ENCODE assay signal across 8 mouse cellular contexts in genomic region chr13:120313584-120313983, GRCm38 (mm10). TPM values are rescaled to one million over a fixed set of nuclear protein-coding genes. Genes with fewer than 3 reads are reported as not detected.
A peak's percentile ranks its signal among the peaks of the same experiment; 100 is the strongest.
DNase-seq lines count a peak whose midpoint lies in the region; ATAC-seq and TF ChIP-seq lines count a peak whose summit lies in the region.

No protein-coding gene starts in this region.

- DNase-seq in heart, adult 2 months: no peak
- no peak for DNase-seq in spleen, adult 2 months (ENCODE audit: low read depth in 1 of 2, low spot score in 2 of 2)
- no peak for DNase-seq in spleen, postnatal 4 days (ENCODE audit: low spot score in 2 of 2)
- peak; percentile 4 for DNase-seq in limb, embryonic 14.5 days (ENCODE audit: low spot score)
- no peak for DNase-seq in left cerebral cortex, adult 18-20 months (ENCODE audit: low spot score in 2 of 2)
- no peak for DNase-seq in left cerebral cortex, adult 11 months (ENCODE audit: low spot score)
- no peak for DNase-seq in gastrocnemius, postnatal 14 days

- no peaks in the 10 kb centered on the region for H3K36me3 ChIP-seq in heart, embryonic 13.5 days
- no peaks in the 10 kb centered on the region for H3K36me3 ChIP-seq in heart, adult 2 months (ENCODE audit: control insufficient read depth, insufficient read depth, low read length)
- H3K36me3 ChIP-seq in spleen, adult 2 months (ENCODE audit: control insufficient read depth, insufficient read depth, low read length): no peaks in the 10 kb centered on the region; the same call in 1 of the 2 replicates
- no peaks in the 10 kb centered on the region for H3K36me3 ChIP-seq in limb, embryonic 14.5 days (ENCODE audit: control insufficient read depth, insufficient read depth, low read length)

- WGBS in heart, embryonic 13.5 days: 31% methylated on average over 14 of the region's 14 CpGs
- WGBS in heart, adult 2 months: 44% methylated on average over 14 of the region's 14 CpGs
- WGBS in spleen, adult 2 months: 52% methylated on average over 14 of the region's 14 CpGs
- 42% methylated on average over 14 of the region's 14 CpGs for WGBS in limb, embryonic 14.5 days

- H3K27me3 ChIP-seq in heart, embryonic 13.5 days (replicated peaks): peaks cover 19% of the 10 kb centered on the region
- no peaks in the 10 kb centered on the region for H3K27me3 ChIP-seq in heart, adult 2 months (ENCODE audit: control insufficient read depth, insufficient read depth, low read length)
- no peaks in the 10 kb centered on the region for H3K27me3 ChIP-seq in spleen, adult 2 months (ENCODE audit: control insufficient read depth, insufficient read depth, low read length)
- no peaks in the 10 kb centered on the region for H3K27me3 ChIP-seq in limb, embryonic 14.5 days (ENCODE audit: control insufficient read depth, insufficient read depth, low read length)

- no peak overlapping the region for H3K27ac ChIP-seq in heart, embryonic 13.5 days (replicated peaks)
- no peak overlapping the region for H3K27ac ChIP-seq in heart, adult 2 months
- H3K27ac ChIP-seq in spleen, adult 2 months (ENCODE audit: insufficient read depth, low read length): no peak overlapping the region
- H3K27ac ChIP-seq in limb, embryonic 14.5 days (replicated peaks; ENCODE audit: low read depth, low read length): no peak overlapping the region

- intact Hi-C loops in heart, adult 2 months (cut with DNase I): no loop called here
- intact Hi-C loops in gastrocnemius, postnatal 14 days (cut with DNase I; ENCODE audit: low total_unique reads): no loop called here

- no peak overlapping the region for H3K9ac ChIP-seq in heart, embryonic 13.5 days
- H3K9ac ChIP-seq in heart, adult 2 months (ENCODE audit: low read depth, low read length): no peak overlapping the region
- H3K9ac ChIP-seq in limb, embryonic 14.5 days (ENCODE audit: low read depth, low read length, severe bottlenecking): no peak overlapping the region

- no peaks in the 10 kb centered on the region for H3K79me2 ChIP-seq in heart, adult 2 months (replicated peaks; ENCODE audit: control insufficient read depth, insufficient read depth, low read length)

- no peaks in the 10 kb centered on the region for H3K4me1 ChIP-seq in heart, embryonic 13.5 days
- no peaks in the 10 kb centered on the region for H3K4me1 ChIP-seq in heart, adult 2 months (ENCODE audit: control insufficient read depth, insufficient read depth, low read length)
- H3K4me1 ChIP-seq in spleen, adult 2 months (ENCODE audit: control insufficient read depth, insufficient read depth, insufficient read length): no peaks in the 10 kb centered on the region
- no peaks in the 10 kb centered on the region for H3K4me1 ChIP-seq in limb, embryonic 14.5 days (ENCODE audit: control insufficient read depth, insufficient read depth, low read length)

- TF ChIP-seq EP300 in heart, adult 2 months (IDR thresholded peaks at IDR 0.05; ENCODE audit: insufficient read depth, low read depth, low read length): no peak

- H3K4me2 ChIP-seq in heart, embryonic 13.5 days: peak overlapping the region; percentile 29
- H3K4me2 ChIP-seq in limb, embryonic 14.5 days (replicated peaks; ENCODE audit: low read depth, low read length, severe bottlenecking): no peak overlapping the region

- no peak for TF ChIP-seq POLR2A in heart, adult 2 months (IDR thresholded peaks at IDR 0.05; ENCODE audit: insufficient read depth, low read depth, low read length)
- TF ChIP-seq POLR2A in spleen, adult 2 months (IDR thresholded peaks at IDR 0.05; ENCODE audit: low read depth, low read length): no peak
- TF ChIP-seq POLR2A in limb, embryonic 14.5 days (IDR thresholded peaks at IDR 0.05; ENCODE audit: borderline replicate concordance, extremely low read depth, insufficient read depth, insufficient read length): no peak

- ATAC-seq in heart, embryonic 13.5 days (ENCODE audit: extremely low read depth, insufficient number of reproducible peaks, low FRiP score, low TSS enrichment): no peak
- ATAC-seq in limb, embryonic 14.5 days (ENCODE audit: low FRiP score, low read depth): no peak

- no peaks in the 10 kb centered on the region for H3K9me3 ChIP-seq in heart, embryonic 13.5 days
- H3K9me3 ChIP-seq in limb, embryonic 14.5 days (ENCODE audit: control insufficient read depth, low read length): no peaks in the 10 kb centered on the region

- H3K4me3 ChIP-seq in heart, embryonic 13.5 days: no peak overlapping the region
- no peak overlapping the region for H3K4me3 ChIP-seq in heart, adult 2 months
- H3K4me3 ChIP-seq in spleen, adult 2 months (ENCODE audit: extremely low read depth, insufficient read depth, insufficient read length): no peak overlapping the region
- H3K4me3 ChIP-seq in limb, embryonic 14.5 days (replicated peaks; ENCODE audit: low read length): no peak overlapping the region

- no peak for TF ChIP-seq CTCF in heart, adult 2 months (IDR thresholded peaks at IDR 0.05)
- TF ChIP-seq CTCF in spleen, adult 2 months (IDR thresholded peaks at IDR 0.05; ENCODE audit: extremely low read depth, insufficient read depth, insufficient read length, insufficient replicate concordance): peak; percentile 82; the same call in 1 of the 2 replicates

RNA-seq across cellular contexts. Expression of gene Tcstv3, which starts 3.1 kb away (rescaled TPM):
- polyA plus RNA-seq in heart, embryonic 13.5 days (2015; fragmentation: Nextera tagmentation; extraction: Ambion mirVana): not detected in 2 replicates
- total RNA-seq in heart, adult 2 months (2021): not detected
- polyA plus RNA-seq in heart, adult 2 months (2012; rRNA removed): not detected in 2 replicates
- not detected in 2 replicates for polyA plus RNA-seq in spleen, adult 2 months (2012; rRNA removed)
- polyA plus RNA-seq in limb, embryonic 14.5 days (2012; rRNA removed): not detected in 2 replicates
- polyA plus RNA-seq in limb, embryonic 14.5 days (2014; fragmentation: Nextera tagmentation; extraction: Ambion mirVana): not detected in 2 replicates
- not detected for total RNA-seq in left cerebral cortex, adult 18-20 months (2021)
- not detected for total RNA-seq in gastrocnemius, postnatal 14 days (2021)

RNA-seq across cellular contexts. Expression of gene BC147527, which starts 13.4 kb away (rescaled TPM):
- 0.09 and 0.23 TPM in 2 replicates for polyA plus RNA-seq in heart, embryonic 13.5 days (2015; fragmentation: Nextera tagmentation; extraction: Ambion mirVana)
- not detected for total RNA-seq in heart, adult 2 months (2021)
- 0.08 TPM in 1 of 2 replicates, not detected in the other for polyA plus RNA-seq in heart, adult 2 months (2012; rRNA removed)
- polyA plus RNA-seq in spleen, adult 2 months (2012; rRNA removed): 3.7 and 4.2 TPM in 2 replicates
- polyA plus RNA-seq in limb, embryonic 14.5 days (2012; rRNA removed): 0.09 and 0.26 TPM in 2 replicates
- polyA plus RNA-seq in limb, embryonic 14.5 days (2014; fragmentation: Nextera tagmentation; extraction: Ambion mirVana): 0.65 and 0.69 TPM in 2 replicates
- total RNA-seq in left cerebral cortex, adult 18-20 months (2021): not detected
- not detected for total RNA-seq in gastrocnemius, postnatal 14 days (2021)

RNA-seq across cellular contexts. Expression of gene AF067061, which starts 50.7 kb away (rescaled TPM):
- polyA plus RNA-seq in heart, embryonic 13.5 days (2015; fragmentation: Nextera tagmentation; extraction: Ambion mirVana): not detected in 2 replicates
- not detected for total RNA-seq in heart, adult 2 months (2021)
- not detected in 2 replicates for polyA plus RNA-seq in heart, adult 2 months (2012; rRNA removed)
- polyA plus RNA-seq in spleen, adult 2 months (2012; rRNA removed): 0.40 and 0.55 TPM in 2 replicates
- polyA plus RNA-seq in limb, embryonic 14.5 days (2012; rRNA removed): not detected in 2 replicates
- not detected in 2 replicates for polyA plus RNA-seq in limb, embryonic 14.5 days (2014; fragmentation: Nextera tagmentation; extraction: Ambion mirVana)
- total RNA-seq in left cerebral cortex, adult 18-20 months (2021): not detected
- not detected for total RNA-seq in gastrocnemius, postnatal 14 days (2021)
